Mouse (Mus musculus): ENCODE measurements around the gene Scg3. TPM values are rescaled to one million over a fixed set of nuclear protein-coding genes. Genes with fewer than 3 reads are reported as not detected.

Gene Scg3
- polyA plus RNA-seq, 1 experiment from 2014 or later: 25.3 TPM

GRCm38 (mm10) chr9:75593481-75593880 lies 90.4 kb downstream of the Scg3 start:
- H3K4me3 ChIP-seq: no peak overlapping the region
- no peaks in the 10 kb centered on the region for H3K27me3 ChIP-seq (ENCODE audit: low read depth, poor library complexity, severe bottlenecking)
- H3K36me3 ChIP-seq: peaks cover 63% of the 10 kb centered on the region
- WGBS: 91% methylated on average over 5 of the region's 5 CpGs
- H3K9me3 ChIP-seq (replicated peaks): no peaks in the 10 kb centered on the region
- no peak overlapping the region for H3K27ac ChIP-seq (replicated peaks)
- DNase-seq (ENCODE audit: low spot score): no peak
- H3K4me1 ChIP-seq: no peaks in the 10 kb centered on the region

Other genes with a start within 250 kb of the Scg3 start
- 49.4 and 52.3 TPM in 2 replicates for gene Leo1, start 242.5 kb downstream of the Scg3 start, polyA plus RNA-seq (2016; fragmentation: Nextera tagmentation; extraction: Ambion mirVana)
- gene Tmod3, start 124.4 kb downstream of the Scg3 start, polyA plus RNA-seq (2016; fragmentation: Nextera tagmentation; extraction: Ambion mirVana): 90.8 and 95.5 TPM in 2 replicates
- 39.1 and 52.2 TPM in 2 replicates for gene Tmod2, start 72.7 kb downstream of the Scg3 start, polyA plus RNA-seq (2016; fragmentation: Nextera tagmentation; extraction: Ambion mirVana)
- 9.3 and 12.1 TPM in 2 replicates for gene Lysmd2, start 58.3 kb downstream of the Scg3 start, polyA plus RNA-seq (2016; fragmentation: Nextera tagmentation; extraction: Ambion mirVana)
- gene Bmp5, start 91.3 kb upstream of the Scg3 start, polyA plus RNA-seq (2016; fragmentation: Nextera tagmentation; extraction: Ambion mirVana): 3.1 and 4.8 TPM in 2 replicates

All from midbrain, embryonic 10.5 days (tissue).